Mouse (Mus musculus): ENCODE results near the gene Aoc2. TPM values are rescaled to one million over a fixed set of nuclear protein-coding genes. Genes with fewer than 3 reads are reported as not detected.

Gene Aoc2
- total and polyA plus RNA-seq, 2 experiments from 2014 or later = 0.87 to 4.4 TPM

DNA sequence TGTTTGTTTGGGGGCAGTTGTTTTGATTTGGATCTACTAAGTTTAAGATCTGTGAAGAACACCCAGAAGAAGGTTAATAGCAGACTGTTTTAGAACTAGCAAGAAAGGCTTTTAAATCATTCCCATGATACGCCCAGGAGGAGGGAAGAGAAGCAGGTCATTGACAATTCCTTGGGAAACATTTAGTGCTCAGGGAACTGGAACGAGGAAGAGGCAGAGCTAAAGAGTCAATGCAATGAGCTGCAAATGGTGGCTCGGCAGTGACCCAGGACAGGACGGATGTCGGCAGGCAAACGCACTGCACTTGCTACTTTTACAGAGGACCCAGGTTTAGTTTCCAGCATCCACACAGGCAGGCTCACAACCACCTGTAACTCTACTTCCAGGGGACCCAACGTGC, 44.0 kb upstream of the Aoc2 start:
- Histone ChIP-seq H3K4me2 (ENCODE audit: low read depth) (no peak overlapping the region), H3K27ac (ENCODE audit: low read depth, low read length) (no peak overlapping the region), H3K9ac (no peak overlapping the region), H3K9me3 (ENCODE audit: low read length) (no peaks in the 10 kb centered on the region), H3K27me3 (ENCODE audit: insufficient read depth, low read length) (no peaks in the 10 kb centered on the region), H3K4me1 (ENCODE audit: insufficient read depth) (peaks cover 12% of the 10 kb centered on the region), H3K36me3 (ENCODE audit: insufficient read depth) (no peaks in the 10 kb centered on the region), H3K4me3 (ENCODE audit: low read depth, low read length) (no peak overlapping the region)
- DNase-seq = no peak
- no peak for TF ChIP-seq CTCF (IDR thresholded peaks at IDR 0.05; ENCODE audit: low read depth)
- no peak for ATAC-seq
- 49% methylated on average over 7 of the region's 7 CpGs for WGBS

- no peak overlapping the region for H3K9ac ChIP-seq
- WGBS = 15% methylated on average over 5 of the region's 5 CpGs
- H3K27ac ChIP-seq (ENCODE audit: low read depth, low read length) = no peak overlapping the region; the same call in 1 of the 2 replicates
- H3K9me3 ChIP-seq (ENCODE audit: low read length) = no peaks in the 10 kb centered on the region
- DNase-seq (no peak), ATAC-seq (no peak)
- peaks cover 4% of the 10 kb centered on the region for H3K4me1 ChIP-seq (ENCODE audit: insufficient read depth)
- H3K27me3 ChIP-seq (ENCODE audit: insufficient read depth, low read length) = no peaks in the 10 kb centered on the region
- H3K4me2 ChIP-seq (ENCODE audit: low read depth) = no peak overlapping the region
- no peaks in the 10 kb centered on the region for H3K36me3 ChIP-seq (ENCODE audit: insufficient read depth)
- TF ChIP-seq CTCF (IDR thresholded peaks at IDR 0.05; ENCODE audit: low read depth) = no peak
- H3K4me3 ChIP-seq (ENCODE audit: low read depth, low read length) = no peak overlapping the region
Measured at GRCm38 (mm10) chr11:101282896-101283295, 42.0 kb upstream of the Aoc2 start.

GRCm38 (mm10) chr11:101283805-101284204, 41.1 kb upstream of the Aoc2 start:
- no peak for DNase-seq

DNA sequence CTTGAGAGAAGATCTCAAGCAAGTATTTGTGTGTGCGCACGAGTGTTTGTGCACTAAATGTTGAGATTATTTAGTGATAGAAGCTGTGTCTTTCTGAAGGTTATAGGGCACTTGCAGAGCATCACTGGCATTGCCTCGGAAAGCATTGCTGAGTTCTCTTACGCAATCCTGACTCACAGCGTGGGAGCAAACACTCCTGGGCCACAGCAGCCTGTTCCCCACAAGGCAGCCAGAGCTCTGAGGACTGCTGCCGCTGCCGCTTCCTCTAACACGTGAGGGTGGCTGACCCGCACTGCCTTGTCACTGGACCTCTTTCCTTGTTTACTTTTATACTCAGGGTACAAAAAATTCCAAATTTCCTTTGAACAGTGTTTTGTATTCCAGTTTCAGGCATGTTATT, 37.6 kb upstream of the Aoc2 start:
- Histone ChIP-seq H3K9ac (no peak overlapping the region), H3K27me3 (ENCODE audit: insufficient read depth, low read length) (no peaks in the 10 kb centered on the region), H3K4me3 (ENCODE audit: low read depth, low read length) (no peak overlapping the region), H3K4me2 (ENCODE audit: low read depth) (no peak overlapping the region), H3K27ac (ENCODE audit: low read depth, low read length) (no peak overlapping the region), H3K36me3 (ENCODE audit: insufficient read depth) (peaks cover 29% of the 10 kb centered on the region), H3K4me1 (ENCODE audit: insufficient read depth) (no peaks in the 10 kb centered on the region), H3K9me3 (ENCODE audit: low read length) (no peaks in the 10 kb centered on the region)
- 87% methylated on average over 9 of the region's 9 CpGs for WGBS
- no peak for DNase-seq
- ATAC-seq = no peak
- no peak for TF ChIP-seq CTCF (IDR thresholded peaks at IDR 0.05; ENCODE audit: low read depth)

More at GRCm38 (mm10) chr11:101283805-101284204, 41.1 kb upstream of the Aoc2 start:
- Histone ChIP-seq H3K27me3 (ENCODE audit: insufficient read depth, low read length) (no peaks in the 10 kb centered on the region), H3K4me2 (ENCODE audit: low read depth) (no peak overlapping the region), H3K36me3 (ENCODE audit: insufficient read depth) (peaks cover 4% of the 10 kb centered on the region; the same call in 1 of the 2 replicates), H3K9ac (no peak overlapping the region), H3K4me3 (ENCODE audit: low read depth, low read length) (no peak overlapping the region), H3K4me1 (ENCODE audit: insufficient read depth) (no peaks in the 10 kb centered on the region), H3K27ac (ENCODE audit: low read depth, low read length) (no peak overlapping the region), H3K9me3 (ENCODE audit: low read length) (no peaks in the 10 kb centered on the region)
- no peak for TF ChIP-seq CTCF (IDR thresholded peaks at IDR 0.05; ENCODE audit: low read depth)
- ATAC-seq = no peak
- WGBS = 71% methylated on average over 4 of the region's 4 CpGs

DNA sequence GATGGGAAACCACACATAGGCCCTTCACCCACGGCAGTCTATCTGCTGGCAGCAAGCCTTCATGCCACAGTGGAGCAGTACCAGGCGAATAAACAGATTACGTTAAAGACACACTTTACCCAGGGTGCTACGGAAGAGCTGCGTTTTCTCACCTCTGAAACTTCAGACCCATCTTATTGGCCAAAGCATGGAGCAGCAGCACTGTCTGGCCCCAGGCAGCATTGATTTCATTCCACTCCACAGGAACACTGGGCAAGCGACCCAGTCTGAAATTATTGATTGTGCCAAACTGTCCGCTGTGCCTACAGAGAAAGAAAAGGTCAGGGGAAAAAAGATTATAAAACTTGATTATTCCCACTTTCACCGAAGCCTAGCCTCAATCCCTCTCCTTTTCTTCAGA, 33.6 kb upstream of the Aoc2 start:
- H3K9ac ChIP-seq = no peak overlapping the region
- H3K27ac ChIP-seq (ENCODE audit: low read depth, low read length) = no peak overlapping the region
- no peak for TF ChIP-seq CTCF (IDR thresholded peaks at IDR 0.05; ENCODE audit: low read depth)
- DNase-seq (no peak), ATAC-seq (no peak)
- 92% methylated on average over 8 of the region's 8 CpGs for WGBS
- H3K4me3 ChIP-seq (ENCODE audit: low read depth, low read length) = no peak overlapping the region
- no peaks in the 10 kb centered on the region for H3K27me3 ChIP-seq (ENCODE audit: insufficient read depth, low read length)
- H3K36me3 ChIP-seq (ENCODE audit: insufficient read depth) = peaks cover 57% of the 10 kb centered on the region
- no peaks in the 10 kb centered on the region for H3K4me1 ChIP-seq (ENCODE audit: insufficient read depth)
- no peaks in the 10 kb centered on the region for H3K9me3 ChIP-seq (ENCODE audit: low read length)
- H3K4me2 ChIP-seq (ENCODE audit: low read depth) = no peak overlapping the region

- Histone ChIP-seq H3K9ac (no peak overlapping the region), H3K4me2 (ENCODE audit: low read depth) (no peak overlapping the region), H3K4me1 (ENCODE audit: insufficient read depth) (no peaks in the 10 kb centered on the region), H3K9me3 (ENCODE audit: low read length) (no peaks in the 10 kb centered on the region), H3K27me3 (ENCODE audit: insufficient read depth, low read length) (no peaks in the 10 kb centered on the region), H3K27ac (ENCODE audit: low read depth, low read length) (no peak overlapping the region), H3K36me3 (ENCODE audit: insufficient read depth) (peaks cover 56% of the 10 kb centered on the region), H3K4me3 (ENCODE audit: low read depth, low read length) (no peak overlapping the region)
- ATAC-seq (no peak), DNase-seq (no peak)
- no peak for TF ChIP-seq CTCF (IDR thresholded peaks at IDR 0.05; ENCODE audit: low read depth)
- WGBS = 92% methylated on average over 8 of the region's 8 CpGs
Measured at GRCm38 (mm10) chr11:101295191-101295590, 29.7 kb upstream of the Aoc2 start.

- no peak for DNase-seq
- no peak overlapping the region for H3K27ac ChIP-seq (ENCODE audit: low read depth, low read length)
- 72% methylated on average over 7 of the region's 7 CpGs for WGBS
- no peaks in the 10 kb centered on the region for H3K27me3 ChIP-seq (ENCODE audit: insufficient read depth, low read length)
- peak overlapping the region; percentile 90 for H3K4me3 ChIP-seq (ENCODE audit: low read depth, low read length)
- ATAC-seq = no peak
- peak overlapping the region; percentile 96 for H3K4me2 ChIP-seq (ENCODE audit: low read depth)
- H3K4me1 ChIP-seq (ENCODE audit: insufficient read depth) = 0 out of 2 replicates have a peak, but pooled peaks cover 13% of the 10 kb centered on the region
- peaks cover 11% of the 10 kb centered on the region for H3K36me3 ChIP-seq (ENCODE audit: insufficient read depth)
- TF ChIP-seq CTCF (IDR thresholded peaks at IDR 0.05; ENCODE audit: low read depth) = 0 out of 2 replicates have a peak, but pooled peaks have one; percentile 15
- no peaks in the 10 kb centered on the region for H3K9me3 ChIP-seq (ENCODE audit: low read length)
- H3K9ac ChIP-seq = no peak overlapping the region; the same call in 1 of the 2 replicates
Measured at GRCm38 (mm10) chr11:101300881-101301280, 24.0 kb upstream of the Aoc2 start.

Data from forebrain, postnatal 0 days (tissue).